ENCODE assay signal across 10 mouse cellular contexts in genomic region chr13:57766721-57767120, GRCm38 (mm10).
A peak's percentile ranks its signal among the peaks of the same experiment; 100 is the strongest.
DNase-seq lines count a peak whose midpoint lies in the region; ATAC-seq and TF ChIP-seq lines count a peak whose summit lies in the region.
"Had no signal": no experiment of that assay in that cellular context is flagged by ENCODE, and none has a peak within 500 bp of the region (broad histone marks: within the 10 kb centered on the region; RNA-seq: fewer than 3 reads in every experiment).

No protein-coding gene starts in this region.

- no peaks in the 10 kb centered on the region for H3K9me3 ChIP-seq in hindbrain, postnatal 0 days (ENCODE audit: low read length)
- peaks cover 7% of the 10 kb centered on the region for H3K9me3 ChIP-seq in hindbrain, embryonic 14.5 days (ENCODE audit: control insufficient read depth, low read length)

- TF ChIP-seq POLR2A in brain, embryonic 14.5 days (IDR thresholded peaks at IDR 0.05; ENCODE audit: borderline replicate concordance, extremely low read depth, insufficient read depth, insufficient read length, poor library complexity, severe bottlenecking): no peak

- 62% methylated on average over 3 of the region's 3 CpGs for WGBS in hindbrain, postnatal 0 days
- WGBS in hindbrain, embryonic 14.5 days: 71% methylated on average over 3 of the region's 3 CpGs

- H3K27me3 ChIP-seq in hindbrain, postnatal 0 days (ENCODE audit: insufficient read depth, low read length): no peaks in the 10 kb centered on the region
- H3K27me3 ChIP-seq in hindbrain, embryonic 14.5 days (ENCODE audit: control insufficient read depth, insufficient read depth, low read length): no peaks in the 10 kb centered on the region

- no peak for ATAC-seq in hindbrain, postnatal 0 days
- ATAC-seq in hindbrain, embryonic 14.5 days (ENCODE audit: low FRiP score): no peak
- ATAC-seq in megakaryocyte, adult 5-6 weeks (ENCODE audit: poor library complexity, severe bottlenecking): no peak
- ATAC-seq: hindbrain, embryonic 16.5 days had no signal

- H3K4me2 ChIP-seq in hindbrain, postnatal 0 days (ENCODE audit: low read depth, low read length): no peak overlapping the region
- no peak overlapping the region for H3K4me2 ChIP-seq in hindbrain, embryonic 14.5 days (replicated peaks)

- no peak overlapping the region for H3K27ac ChIP-seq in hindbrain, postnatal 0 days
- H3K27ac ChIP-seq in hindbrain, embryonic 14.5 days: no peak overlapping the region
- H3K27ac ChIP-seq: macrophage had no signal

- no peak overlapping the region for H3K9ac ChIP-seq in hindbrain, postnatal 0 days (replicated peaks; ENCODE audit: low read length)
- no peak overlapping the region for H3K9ac ChIP-seq in hindbrain, embryonic 14.5 days

- H3K4me3 ChIP-seq in hindbrain, postnatal 0 days (ENCODE audit: low read length): no peak overlapping the region
- H3K4me3 ChIP-seq in hindbrain, embryonic 14.5 days (replicated peaks; ENCODE audit: low read length): no peak overlapping the region

- DNase-seq in hindbrain, postnatal 0 days (ENCODE audit: low spot score): no peak
- DNase-seq in hindbrain, embryonic 14.5 days (ENCODE audit: low spot score): no peak
- peak; percentile 25 for DNase-seq in right cerebral cortex, postnatal 4 days
- no peak for DNase-seq in right cerebral cortex, postnatal 25 days
- no peak for DNase-seq in brain, embryonic 14.5 days (ENCODE audit: low read depth)
- peak; percentile 30 for DNase-seq in lung, postnatal 14 days
- DNase-seq: thymus, postnatal 36 days had no signal

- H3K4me1 ChIP-seq in hindbrain, postnatal 0 days (ENCODE audit: insufficient read depth, low read length): no peaks in the 10 kb centered on the region
- H3K4me1 ChIP-seq in hindbrain, embryonic 14.5 days (replicated peaks; ENCODE audit: control insufficient read depth, insufficient read depth, low read length): 0 out of 2 replicates have a peak, but pooled peaks cover 3% of the 10 kb centered on the region

- TF ChIP-seq CTCF in hindbrain, postnatal 0 days (IDR thresholded peaks at IDR 0.05; ENCODE audit: low read depth): peak; percentile 58
- peak; percentile 47; the same call in 1 of the 2 replicates for TF ChIP-seq CTCF in brain, embryonic 14.5 days (IDR thresholded peaks at IDR 0.05; ENCODE audit: borderline replicate concordance, extremely low read depth, insufficient read depth, insufficient read length)

- no peaks in the 10 kb centered on the region for H3K36me3 ChIP-seq in hindbrain, postnatal 0 days (ENCODE audit: insufficient read depth, low read length)
- no peaks in the 10 kb centered on the region for H3K36me3 ChIP-seq in hindbrain, embryonic 14.5 days (replicated peaks; ENCODE audit: control insufficient read depth, insufficient read depth)

Comparison
In these comparisons a context has a peak if more than half of its experiments do, and no peak if none do; other contexts are left out.
1. DNase-seq: peak in right cerebral cortex, postnatal 4 days (single experiment) and lung, postnatal 14 days (single experiment); none in hindbrain, postnatal 0 days (single experiment), hindbrain, embryonic 14.5 days (single experiment), right cerebral cortex, postnatal 25 days (single experiment) and brain, embryonic 14.5 days (single experiment).